Mouse (Mus musculus) heart, adult 2 months (tissue): Measurements from ENCODE around the gene Ankrd34a. TPM values are rescaled to one million over a fixed set of nuclear protein-coding genes. Genes with fewer than 3 reads are reported as not detected.

ENCODE experiments used
- DNase-seq, 2 experiments: peaks; one replicate each; pipeline ENCODE4 v3.0.0; 2021
- H3K27ac ChIP-seq: fragments of 200-600 bp; 2 replicates; pipeline ENCODE4 v1.8.1; 2022
- H3K27me3 ChIP-seq: fragments of 200-500 bp; 2 replicates; pipeline ENCODE4 v1.6.1; 2012; ENCODE audit warnings: mild to moderate bottlenecking, low read length, inconsistent platforms, mixed read lengths; ENCODE audit not compliant: control insufficient read depth, insufficient read depth
- H3K36me3 ChIP-seq: fragments of 200-500 bp; 2 replicates; pipeline ENCODE4 v1.6.1; 2012; ENCODE audit warnings: low read length, inconsistent platforms; ENCODE audit not compliant: control insufficient read depth, insufficient read depth
- H3K4me1 ChIP-seq: fragments of 200-500 bp; 2 replicates; pipeline ENCODE4 v1.6.1; 2011; ENCODE audit warnings: low read length; ENCODE audit not compliant: control insufficient read depth, insufficient read depth
- H3K4me3 ChIP-seq: fragments of 200-600 bp; 2 replicates; pipeline ENCODE4 v1.8.1; 2022
- H3K79me2 ChIP-seq: fragments of 200-500 bp; replicated peaks from 2 replicates; pipeline ENCODE4 v1.6.1; 2012; ENCODE audit warnings: mild to moderate bottlenecking, inconsistent platforms, low read length, moderate library complexity, mixed read lengths; ENCODE audit not compliant: control insufficient read depth, insufficient read depth
- H3K9ac ChIP-seq: fragments of 200-500 bp; 2 replicates; pipeline ENCODE4 v1.6.1; 2012; ENCODE audit warnings: low read depth, mild to moderate bottlenecking, control low read depth, inconsistent platforms, low read length, mixed read lengths
- CTCF ChIP-seq: fragments of 200-600 bp; IDR thresholded peaks from 2 replicates; pipeline ENCODE4 v1.8.1; 2022; ENCODE audit warnings: antibody characterized with exemption, mild to moderate bottlenecking, moderate library complexity
- EP300 ChIP-seq: fragments of 200-500 bp; IDR thresholded peaks from 2 replicates; pipeline ENCODE4 v1.6.1; 2011; ENCODE audit warnings: low read depth, low read length, control low read depth; ENCODE audit not compliant: insufficient read depth
- POLR2A ChIP-seq: fragments of 200-500 bp; IDR thresholded peaks from 2 replicates; pipeline ENCODE4 v1.6.1; 2011; ENCODE audit warnings: mild to moderate bottlenecking, low read depth, low read length, control low read depth; ENCODE audit not compliant: insufficient read depth
- WGBS: fragments of 180-500 bp; shearing (Covaris S2); methylation state at CpG from one replicate; pipeline ENCODE4 v1.1.7; 2018; 5-methylcytosine and 5-hydroxymethylcytosine counted together
- intact Hi-C: fragments of 180-260 bp; cut with DNase I; formaldehyde crosslinking; loops from one replicate; pipeline ENCODE4 v1.15.1; 2025
- long read RNA-seq: library from polyadenylated mRNA; stranded (forward); transcript quantifications from one replicate; pipeline ENCODE4 v2.0.0, GENCODE M21; 2021
- polyA plus RNA-seq: library from polyadenylated mRNA; depleted of rRNA; stranded (reverse); fragments of >200 nt; gene quantifications from 2 replicates; pipeline ENCODE4 v1.2.3, GENCODE M21; 2012; rRNA removed
- total RNA-seq, 2 experiments: library from RNA; stranded (reverse); gene quantifications; 2 replicates each; pipeline ENCODE4 v1.2.3; 2021

Gene Ankrd34a
- total RNA-seq (1 to 10 TPM; 1.3 to 2.4 TPM), polyA plus RNA-seq (2.1 and 3.1 TPM in 2 replicates)
- long read RNA-seq, partial matches to known transcripts, result 2 of 5 reads
- long read RNA-seq, other reads (novel, unspliced or antisense), result 0 of 5 reads

DNA sequence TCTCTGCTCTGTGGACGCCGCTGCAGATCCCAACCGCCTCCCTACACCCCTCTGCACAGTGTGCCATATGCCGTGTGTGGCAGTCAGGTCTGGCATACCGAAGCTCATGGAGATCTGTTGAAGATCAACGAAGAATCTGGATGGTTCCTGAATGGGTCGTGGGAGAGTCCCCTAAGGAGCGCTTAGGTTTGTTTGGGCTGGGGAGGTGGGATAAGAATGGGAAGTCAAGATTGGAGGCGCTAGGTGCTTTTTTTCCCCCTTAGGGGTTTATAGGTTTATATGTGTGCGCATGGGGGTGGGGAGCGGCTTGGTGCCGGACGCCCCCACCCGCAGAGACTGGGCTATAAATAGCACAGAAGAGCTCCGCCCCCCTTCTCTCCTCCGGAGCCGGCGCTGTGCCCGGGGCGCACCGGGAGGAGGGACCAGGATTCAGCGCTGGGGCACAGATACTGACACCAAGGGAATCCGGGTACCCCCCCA lies at the start of gene Ankrd34a:
TSS of gene Ankrd34a (plus strand) at position 409 of the 480 bp plus-strand sequence.
- WGBS, result 3% methylated on average over 23 of the region's 23 CpGs
- Histone ChIP-seq H3K36me3 (no peaks in the 10 kb centered on the region), H3K79me2 (no peaks in the 10 kb centered on the region; the same call in 1 of the 2 replicates), H3K4me1 (peaks cover 8% of the 10 kb centered on the region), H3K27me3 (no peaks in the 10 kb centered on the region), H3K9ac (peak within 1 kb of the TSS; percentile 63), H3K27ac (peak within 1 kb of the TSS; percentile 70), H3K4me3 (peak within 1 kb of the TSS; percentile 67)
- TF ChIP-seq CTCF (no peak), POLR2A (no peak), EP300 (no peak)
- intact Hi-C loops, result no loop called here
- peak; percentile 73 to 76 for DNase-seq

DNA sequence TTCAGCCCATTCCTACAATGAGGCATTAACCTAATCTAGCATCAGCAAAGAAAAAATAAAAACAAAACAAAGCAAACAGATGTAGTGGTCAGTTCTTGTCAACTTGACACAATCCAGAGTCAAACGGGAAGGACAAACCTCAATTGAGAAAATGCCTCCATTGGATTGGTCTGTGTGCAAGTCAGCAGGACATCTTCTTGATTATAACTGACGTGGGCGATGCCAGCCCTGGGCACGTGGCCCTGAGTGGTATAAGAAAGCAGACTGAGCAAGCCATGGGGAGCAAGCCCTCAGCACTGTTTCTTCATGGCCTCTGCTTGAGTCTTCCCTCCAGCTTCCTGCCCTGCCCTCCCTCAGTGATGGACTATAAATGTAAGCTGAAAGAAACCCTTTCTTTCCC lies 49.6 kb upstream of the Ankrd34a start:
- no peaks in the 10 kb centered on the region for H3K79me2 ChIP-seq
- TF ChIP-seq EP300 (no peak), POLR2A (no peak), CTCF (no peak)
- intact Hi-C loops, result loop anchor here (1.0 to 5.0 kb wide), 3 partner anchors 33 to 160 kb away; partner anchors contain the start of gene Nudt17
- H3K36me3 ChIP-seq, result peaks cover 3% of the 10 kb centered on the region
- H3K27me3 ChIP-seq, result no peaks in the 10 kb centered on the region
- 34% methylated on average over 4 of the region's 4 CpGs for WGBS
- H3K9ac ChIP-seq, result no peak overlapping the region
- no peak overlapping the region for H3K4me3 ChIP-seq
- H3K27ac ChIP-seq, result no peak overlapping the region
- peaks cover 8% of the 10 kb centered on the region; the same call in 1 of the 2 replicates for H3K4me1 ChIP-seq
- DNase-seq, result no peak

DNA sequence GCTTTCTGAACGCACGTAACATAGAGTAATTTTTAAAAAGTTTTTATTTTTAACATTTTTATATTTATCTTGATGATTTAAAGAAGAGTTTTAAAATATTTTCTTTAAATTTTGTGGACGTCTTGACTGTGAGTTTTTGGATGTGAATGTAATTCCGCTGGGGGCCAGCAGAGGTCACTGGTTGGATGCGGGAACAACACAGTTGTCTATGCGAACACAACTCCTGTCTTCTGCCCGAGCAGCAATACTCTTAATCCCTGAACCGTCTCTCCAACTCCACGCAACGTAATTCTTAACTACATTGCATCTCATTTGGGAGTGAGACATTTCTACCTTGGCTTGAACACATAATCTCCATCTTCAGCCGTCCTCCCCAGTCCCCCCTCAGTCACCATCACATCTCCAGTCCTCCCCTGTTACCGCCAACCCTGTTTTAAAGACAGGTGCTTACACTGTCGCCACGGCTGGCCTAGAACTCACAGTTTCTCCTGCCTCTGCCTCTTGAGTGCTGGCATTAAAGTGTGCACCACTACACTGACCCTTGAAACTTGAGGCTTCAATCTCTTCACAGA lies 49.0 kb upstream of the Ankrd34a start:
- Histone ChIP-seq H3K27ac (no peak overlapping the region), H3K4me1 (peaks cover 9% of the 10 kb centered on the region; the same call in 1 of the 2 replicates), H3K27me3 (no peaks in the 10 kb centered on the region), H3K9ac (no peak overlapping the region; the same call in 1 of the 2 replicates), H3K79me2 (no peaks in the 10 kb centered on the region), H3K36me3 (peaks cover 3% of the 10 kb centered on the region), H3K4me3 (no peak overlapping the region)
- TF ChIP-seq CTCF (peak; percentile 97), EP300 (peak; percentile 94; the same call in 1 of the 2 replicates), POLR2A (no peak)
- peak; percentile 74 to 87 for DNase-seq
- intact Hi-C loops, result loop anchor here (1.0 to 5.0 kb wide), 3 partner anchors 33 to 160 kb away; partner anchors contain the start of gene Nudt17
- WGBS, result 11% methylated on average over 14 of the region's 14 CpGs

DNA sequence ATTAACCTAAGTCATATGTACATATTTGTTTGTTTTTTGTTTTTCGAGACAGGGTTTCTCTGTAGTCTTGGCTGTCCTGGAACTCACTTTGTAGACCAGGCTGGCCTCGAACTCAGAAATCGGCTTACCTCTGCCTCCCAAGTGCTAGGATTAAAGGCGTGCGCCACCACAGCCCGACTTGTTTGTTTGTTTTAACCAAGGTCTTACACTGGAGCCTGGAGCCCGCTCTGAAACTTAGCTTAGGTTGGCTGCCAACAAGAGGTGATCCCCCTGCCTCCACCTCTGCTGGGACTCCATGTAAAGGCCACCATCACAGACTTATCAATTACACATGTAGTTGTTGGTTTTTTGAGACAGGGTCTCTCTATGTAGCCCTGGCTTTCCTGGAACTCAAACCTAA lies 47.6 kb upstream of the Ankrd34a start:
- no peaks in the 10 kb centered on the region for H3K27me3 ChIP-seq
- intact Hi-C loops, result loop anchor here (5.0 kb wide), 1 partner anchor 158 kb away; the partner anchor contains the start of gene Nudt17
- H3K4me3 ChIP-seq, result no peak overlapping the region
- H3K9ac ChIP-seq, result no peak overlapping the region
- H3K4me1 ChIP-seq, result peaks cover 9% of the 10 kb centered on the region; the same call in 1 of the 2 replicates
- DNase-seq, result no peak
- no peaks in the 10 kb centered on the region for H3K79me2 ChIP-seq
- peak overlapping the region; percentile 26; the same call in 1 of the 2 replicates for H3K27ac ChIP-seq
- WGBS, result 92% methylated on average over 7 of the region's 7 CpGs
- TF ChIP-seq EP300, result no peak
- TF ChIP-seq POLR2A, result no peak
- TF ChIP-seq CTCF, result no peak
- peaks cover 3% of the 10 kb centered on the region for H3K36me3 ChIP-seq

DNA sequence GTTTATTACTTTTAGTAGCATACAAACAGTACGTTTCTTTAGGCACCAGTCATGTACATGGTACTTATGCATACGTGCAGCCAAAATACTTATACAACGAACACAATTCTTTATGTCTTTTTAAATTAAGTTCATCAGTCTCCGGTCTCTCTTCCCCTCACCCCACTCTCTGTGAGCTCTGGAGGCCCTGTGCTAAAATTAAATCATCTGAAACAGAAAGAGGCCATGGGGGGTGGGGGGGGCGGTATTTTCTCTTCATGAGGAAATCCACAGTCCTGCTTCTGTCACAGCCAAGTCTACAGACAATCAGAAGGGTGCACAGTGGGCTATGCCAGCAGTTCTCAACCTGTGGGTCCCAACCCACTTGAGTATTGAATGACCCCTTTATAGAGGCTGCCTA lies 47.1 kb upstream of the Ankrd34a start:
- Histone ChIP-seq H3K4me3 (no peak overlapping the region), H3K27me3 (no peaks in the 10 kb centered on the region), H3K9ac (no peak overlapping the region), H3K4me1 (peaks cover 13% of the 10 kb centered on the region), H3K27ac (peak overlapping the region; percentile 26; the same call in 1 of the 2 replicates), H3K36me3 (peaks cover 3% of the 10 kb centered on the region), H3K79me2 (no peaks in the 10 kb centered on the region)
- WGBS, result 63% methylated on average over 5 of the region's 5 CpGs
- no peak for DNase-seq
- intact Hi-C loops, result loop anchor here (5.0 kb wide), 1 partner anchor 158 kb away; the partner anchor contains the start of gene Nudt17
- TF ChIP-seq CTCF (no peak), EP300 (no peak), POLR2A (no peak)

DNA sequence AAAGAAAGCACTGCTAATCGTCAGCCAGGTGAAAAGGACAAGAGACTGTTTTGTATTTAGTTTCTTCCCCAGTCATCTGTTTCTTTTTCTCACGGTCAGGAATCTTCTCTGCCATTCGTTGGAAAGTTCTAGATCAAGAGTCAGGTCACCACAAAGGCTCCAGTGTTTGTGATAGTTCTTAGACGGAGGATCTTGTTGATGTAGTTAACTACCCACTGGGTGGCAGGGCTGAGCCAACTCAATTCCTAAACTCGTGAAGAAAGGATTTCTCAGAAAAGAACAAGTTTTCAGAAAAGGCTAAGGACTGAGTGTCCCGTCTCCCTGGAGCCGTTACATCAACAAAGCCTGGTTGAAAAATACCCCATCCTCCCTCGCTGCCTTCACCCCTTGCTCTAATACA lies 45.2 kb upstream of the Ankrd34a start:
- Histone ChIP-seq H3K79me2 (no peaks in the 10 kb centered on the region), H3K36me3 (peaks cover 3% of the 10 kb centered on the region), H3K27ac (peak overlapping the region; percentile 99), H3K4me1 (peaks cover 23% of the 10 kb centered on the region), H3K27me3 (no peaks in the 10 kb centered on the region), H3K4me3 (no peak overlapping the region; the same call in 1 of the 2 replicates), H3K9ac (peak overlapping the region; percentile 70)
- 4% methylated on average over 8 of the region's 8 CpGs for WGBS
- peak; percentile 74 to 78 for DNase-seq
- 0 out of 2 replicates have a peak, but pooled peaks have one; percentile 39 for TF ChIP-seq EP300
- peak; percentile 43; the same call in 1 of the 2 replicates for TF ChIP-seq POLR2A
- peak; percentile 87 for TF ChIP-seq CTCF
- intact Hi-C loops, result loop anchor here (1.0 to 10.0 kb wide), 2 partner anchors 29 to 556 kb away; partner anchors contain the start of gene Plekho1
